Mouse (Mus musculus): ENCODE results near the gene Gstm5.

DNA sequence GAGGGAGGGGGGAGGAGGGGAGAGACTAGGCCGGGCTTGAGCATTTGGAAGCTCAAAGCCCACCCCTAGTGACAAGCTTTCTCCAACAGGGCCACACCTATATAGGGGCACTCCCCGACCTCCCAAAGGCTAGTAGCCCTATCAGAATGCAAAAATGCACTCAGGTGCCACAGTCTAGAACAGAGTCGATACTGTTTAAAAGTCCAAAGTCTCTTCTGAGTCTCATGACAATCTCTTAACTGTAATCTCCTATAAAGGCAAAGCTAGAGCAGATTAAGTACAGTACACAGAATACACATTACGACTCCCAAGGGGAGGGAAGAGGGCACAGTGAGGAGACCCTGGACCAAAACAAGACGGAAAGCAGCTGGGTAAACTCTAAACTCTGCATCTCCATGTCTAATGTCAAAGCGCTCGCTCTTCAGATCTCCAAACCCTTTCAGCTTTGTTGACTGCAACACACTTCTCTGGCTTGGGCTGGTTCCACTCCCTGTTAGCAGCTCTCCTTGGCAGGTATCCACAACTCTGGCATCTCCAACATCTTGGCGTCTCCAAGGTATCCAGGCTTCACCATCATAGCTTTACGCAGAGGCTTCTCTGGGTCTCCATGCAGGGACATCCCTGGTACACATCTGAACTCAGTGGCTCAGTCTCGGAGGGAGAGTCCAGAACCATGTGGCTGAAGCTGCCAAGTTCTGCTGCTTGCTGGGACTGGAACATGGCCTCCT is 30.1 kb upstream of the Gstm5 start:
- TF ChIP-seq CTCF (IDR thresholded peaks at IDR 0.05; ENCODE audit: low read depth) (no peak), EP300 (optimal IDR thresholded peaks at IDR 0.05) (no peak)

All from stomach, postnatal 0 days (tissue).